Mouse (Mus musculus): ENCODE measurements around the gene 4933403O08Rik. TPM values are rescaled to one million over a fixed set of nuclear protein-coding genes. Genes with fewer than 3 reads are reported as not detected.

The 4933403O08Rik gene
- not detected in 2 replicates for polyA plus RNA-seq (2015; fragmentation: Nextera tagmentation; extraction: Ambion mirVana)

GRCm38 (mm10) chrX:112238749-112239148, at the start of gene 4933403O08Rik:
TSS of gene 4933403O08Rik (plus strand) at chrX:112239049.

Other genes with a start within 250 kb of the 4933403O08Rik start
- not detected in 2 replicates for gene Tex16, start 228.0 kb upstream of the 4933403O08Rik start, polyA plus RNA-seq (2015; fragmentation: Nextera tagmentation; extraction: Ambion mirVana)
- 39.0 and 44.2 TPM in 2 replicates for gene Apool, start 72.3 kb downstream of the 4933403O08Rik start, polyA plus RNA-seq (2015; fragmentation: Nextera tagmentation; extraction: Ambion mirVana)
- gene Satl1, start 167.7 kb downstream of the 4933403O08Rik start, polyA plus RNA-seq (2015; fragmentation: Nextera tagmentation; extraction: Ambion mirVana), result not detected in 2 replicates